ENCODE assay signal across 19 mouse cellular contexts in the genomic region with DNA sequence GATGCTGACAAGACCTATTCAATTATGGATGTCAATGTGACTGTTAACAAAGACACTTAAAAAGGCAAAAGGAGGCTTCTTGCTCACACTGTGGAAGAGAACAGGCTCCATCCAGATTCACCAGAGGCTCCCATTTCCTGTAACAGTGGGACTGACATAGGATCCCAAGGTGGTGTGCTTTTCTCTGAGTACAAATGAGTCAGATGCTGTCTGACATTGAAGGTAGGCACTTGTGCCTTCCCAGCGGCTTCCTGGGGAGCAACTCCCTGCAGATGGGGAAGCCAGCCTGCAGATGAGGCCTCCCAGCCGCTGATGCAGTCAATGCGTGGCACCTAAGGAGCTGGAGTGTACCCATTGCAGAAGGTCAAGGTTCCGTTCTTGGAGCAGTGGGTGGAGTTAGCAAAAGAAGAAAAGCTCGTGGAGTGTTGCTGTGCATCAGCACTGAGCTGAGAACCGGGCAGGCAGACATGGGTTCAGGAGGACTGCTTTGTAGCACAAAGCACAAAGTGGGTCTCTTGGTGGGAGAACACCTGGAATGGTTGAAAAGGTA.
DNase-seq lines count a peak whose midpoint lies in the region; ATAC-seq lines count a peak whose summit lies in the region.
"Had no signal": no experiment of that assay in that cellular context is flagged by ENCODE, and none has a peak within 500 bp of the region (broad histone marks: within the 10 kb centered on the region; RNA-seq: fewer than 3 reads in every experiment).

No protein-coding gene starts in this region.

- H3K9ac ChIP-seq in heart, embryonic 16.5 days (ENCODE audit: low read length): no peak overlapping the region
- H3K9ac ChIP-seq in limb, embryonic 13.5 days: no peak overlapping the region
- H3K9ac ChIP-seq: hindbrain, embryonic 12.5 days; intestine, embryonic 15.5 days; liver, embryonic 15.5 days had no signal

- DNase-seq in heart, adult 8-10 months (ENCODE audit: low spot score): no peak
- DNase-seq in R1 (ENCODE audit: low read depth, low spot score): peak; percentile 40
- peak; percentile 66 for DNase-seq in adrenal gland, adult 8-10 months
- no peak for DNase-seq in kidney, adult 9 months
- no peak for DNase-seq in frontal cortex, postnatal 10 days (ENCODE audit: low spot score in 2 of 2)
- DNase-seq: cerebellum, adult 18-20 months; gastrocnemius, postnatal 10 days; heart, adult 2 months; midbrain, embryonic 14.5 days; thymus, adult 18-20 months had no signal

- H3K4me3 ChIP-seq in heart, embryonic 16.5 days (ENCODE audit: low read length): no peak overlapping the region
- H3K4me3 ChIP-seq in limb, embryonic 13.5 days: no peak overlapping the region
- H3K4me3 ChIP-seq: erythroblast, embryonic 14.5 days; heart, adult 2 months; hindbrain, embryonic 12.5 days; intestine, embryonic 15.5 days; liver, embryonic 15.5 days had no signal

- 71% methylated on average over 6 of the region's 6 CpGs for WGBS in heart, embryonic 16.5 days
- 62% methylated on average over 6 of the region's 6 CpGs for WGBS in limb, embryonic 13.5 days

- H3K9me3 ChIP-seq in heart, embryonic 16.5 days (replicated peaks; ENCODE audit: control insufficient read depth, low read length): no peaks in the 10 kb centered on the region
- no peaks in the 10 kb centered on the region for H3K9me3 ChIP-seq in limb, embryonic 13.5 days
- H3K9me3 ChIP-seq: hindbrain, embryonic 12.5 days; intestine, embryonic 15.5 days; liver, embryonic 15.5 days had no signal

- H3K36me3 ChIP-seq in heart, embryonic 16.5 days (ENCODE audit: control insufficient read depth, insufficient read depth): no peaks in the 10 kb centered on the region
- H3K36me3 ChIP-seq in limb, embryonic 13.5 days: no peaks in the 10 kb centered on the region
- H3K36me3 ChIP-seq: hindbrain, embryonic 12.5 days; intestine, embryonic 15.5 days; liver, embryonic 15.5 days had no signal

- ATAC-seq in heart, embryonic 16.5 days (replicated peaks; ENCODE audit: extremely low read depth, insufficient read depth, low FRiP score): no peak
- no peak for ATAC-seq in limb, embryonic 13.5 days (ENCODE audit: low FRiP score, low read depth)
- ATAC-seq: CD4-positive, CD25-positive, alpha-beta regulatory T cell, adult 4 months; intestine, embryonic 15.5 days; lung, postnatal 0 days had no signal

- peak overlapping the region; percentile 31; the same call in 1 of the 2 replicates for H3K27ac ChIP-seq in heart, embryonic 16.5 days (ENCODE audit: low read length)
- peak overlapping the region; percentile 33; the same call in 1 of the 2 replicates for H3K27ac ChIP-seq in limb, embryonic 13.5 days
- H3K27ac ChIP-seq: heart, adult 2 months; hindbrain, embryonic 12.5 days; intestine, embryonic 15.5 days; kidney, postnatal 0 days; liver, embryonic 15.5 days had no signal

- H3K4me2 ChIP-seq in heart, embryonic 16.5 days (ENCODE audit: low read depth, low read length): no peak overlapping the region
- H3K4me2 ChIP-seq in limb, embryonic 13.5 days (replicated peaks): no peak overlapping the region
- H3K4me2 ChIP-seq: hindbrain, embryonic 12.5 days; intestine, embryonic 15.5 days; liver, embryonic 15.5 days had no signal

- H3K27me3 ChIP-seq in heart, embryonic 16.5 days (ENCODE audit: control insufficient read depth, insufficient read depth, low read length): no peaks in the 10 kb centered on the region
- H3K27me3 ChIP-seq in limb, embryonic 13.5 days: no peaks in the 10 kb centered on the region
- H3K27me3 ChIP-seq: hindbrain, embryonic 12.5 days; intestine, embryonic 15.5 days; liver, embryonic 15.5 days had no signal

- 0 out of 2 replicates have a peak, but pooled peaks cover 9% of the 10 kb centered on the region for H3K4me1 ChIP-seq in heart, embryonic 16.5 days (ENCODE audit: control insufficient read depth, insufficient read depth, low read length)
- 0 out of 2 replicates have a peak, but pooled peaks cover 9% of the 10 kb centered on the region for H3K4me1 ChIP-seq in limb, embryonic 13.5 days
- H3K4me1 ChIP-seq: hindbrain, embryonic 12.5 days; intestine, embryonic 15.5 days had no signal

Comparison
In these comparisons a context has a peak if more than half of its experiments do, and no peak if none do; other contexts are left out.
1. DNase-seq: peak in R1 (single experiment) and adrenal gland, adult 8-10 months (single experiment); none in heart, adult 8-10 months (single experiment), kidney, adult 9 months (single experiment) and frontal cortex, postnatal 10 days (0 of 2).